Mouse (Mus musculus) thymus, adult 2 months (tissue): ENCODE results near the gene Sycp2l.

ENCODE experiments used
- CTCF ChIP-seq: fragments of 200-500 bp; IDR thresholded peaks from 2 replicates; pipeline ENCODE4 v1.5.1; 2012; ENCODE audit warnings: mild to moderate bottlenecking, control low read depth, low read length, moderate library complexity, borderline replicate concordance; ENCODE audit not compliant: control insufficient read depth, poor library complexity, insufficient read depth; ENCODE audit errors: extremely low read depth
- POLR2A ChIP-seq: fragments of 200-500 bp; IDR thresholded peaks from 2 replicates; pipeline ENCODE4 v1.6.1; 2012; ENCODE audit warnings: mild to moderate bottlenecking, low read length, control low read depth, moderate library complexity; ENCODE audit not compliant: control insufficient read depth, poor library complexity, insufficient read depth; ENCODE audit errors: extremely low read depth

DNA sequence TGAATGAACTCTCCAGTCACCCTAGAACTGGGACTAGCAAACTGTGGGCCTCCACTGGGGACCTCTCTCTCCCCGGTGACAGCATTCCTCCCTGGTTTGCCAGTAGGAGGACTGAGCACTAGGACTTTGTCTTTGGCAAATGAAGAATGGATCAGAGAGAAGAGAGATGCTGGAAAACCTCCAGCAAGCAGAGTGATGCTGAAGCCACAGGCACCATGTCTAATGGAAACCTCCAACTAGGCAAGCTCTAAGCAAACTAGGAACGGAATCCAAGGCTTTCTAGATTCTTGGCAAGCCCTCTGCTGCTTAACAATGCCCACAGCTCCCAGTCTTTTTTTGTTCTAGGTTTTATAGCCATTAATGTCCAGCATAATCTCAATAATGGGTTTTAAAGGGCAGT is 86.8 kb downstream of the Sycp2l start:
- TF ChIP-seq CTCF (no peak), POLR2A (no peak)
